Mouse (Mus musculus) spleen, embryonic (tissue): Measurements from ENCODE around the gene Aqp1.

ENCODE experiments used
- CTCF ChIA-PET: fragments of 350-600 bp; sonication (Branson Sonifier 250); formaldehyde crosslinking; loops from one replicate; lab custom pipeline; 2022; lab: Charles Lee

The Aqp1 gene

DNA sequence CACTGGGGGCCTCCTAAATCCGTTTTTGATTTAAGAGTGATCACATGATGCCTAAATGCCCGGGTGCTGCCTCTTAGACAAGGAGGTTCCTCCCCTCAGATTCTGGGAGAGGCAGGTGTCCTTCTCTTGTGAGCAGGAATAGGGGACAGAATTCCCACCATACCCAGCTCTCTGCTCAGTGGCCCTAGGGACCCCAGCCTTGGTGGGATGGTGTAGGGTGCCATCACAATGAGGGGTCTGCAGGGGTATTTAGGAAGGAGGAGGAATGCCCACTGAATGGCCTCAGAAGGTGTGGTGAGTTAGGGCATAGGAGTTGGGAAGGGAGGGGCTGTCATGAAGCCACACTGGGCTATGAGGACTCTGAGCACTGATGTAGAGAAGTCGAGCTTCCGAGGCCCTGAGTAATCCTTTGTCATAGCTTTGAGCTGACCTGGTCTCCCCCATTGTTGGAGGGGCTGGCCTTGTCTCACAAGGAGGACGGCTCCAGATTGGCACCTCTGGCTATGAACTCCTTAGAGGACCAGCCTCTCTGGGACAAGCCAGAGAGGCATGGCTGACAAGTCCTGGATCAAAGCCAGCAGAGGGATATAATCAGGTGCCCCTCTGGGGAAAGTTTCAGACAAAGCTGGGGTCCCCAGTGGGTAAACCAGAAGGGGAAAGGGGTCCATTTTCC lies 4.0 kb upstream of the Aqp1 start:
- CTCF ChIA-PET, result no interaction called here

DNA sequence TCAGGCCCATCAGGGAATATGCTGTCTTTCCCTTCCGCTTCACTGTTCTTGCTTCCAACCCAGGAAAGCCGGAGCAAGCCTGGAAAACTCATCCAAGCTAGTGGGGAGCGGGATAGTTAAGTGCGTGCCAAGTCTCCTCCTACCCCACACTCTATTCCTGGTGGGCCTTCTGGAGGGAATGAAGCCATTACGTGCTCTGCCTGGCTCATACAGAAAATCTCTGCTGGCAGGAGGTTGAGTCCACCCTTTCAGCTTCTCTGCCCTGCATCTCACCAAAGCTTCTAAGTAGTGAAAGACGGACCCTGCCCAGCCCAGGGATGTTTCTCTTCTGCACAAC lies 3.5 kb upstream of the Aqp1 start:
- CTCF ChIA-PET, result no interaction called here

DNA sequence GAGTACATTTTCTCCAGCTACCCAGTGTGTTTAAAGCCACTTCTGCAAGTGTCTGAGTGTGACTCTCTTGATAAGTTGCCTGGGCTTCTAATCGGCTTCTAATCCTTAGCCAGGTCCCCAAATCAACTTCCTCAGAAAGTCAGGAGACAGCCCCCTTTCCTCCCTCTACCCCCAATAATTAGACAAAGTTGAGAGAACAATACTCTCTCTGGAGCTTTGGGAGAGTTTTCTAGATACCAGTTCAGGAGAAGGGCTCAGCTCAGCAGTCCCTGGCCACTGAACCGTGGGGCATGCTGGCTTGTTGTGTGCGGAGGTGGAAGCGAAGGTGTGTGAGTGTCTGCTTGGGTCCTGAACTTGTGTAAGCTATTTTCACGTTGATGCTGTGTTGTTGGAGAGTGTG lies 1.0 kb downstream of the Aqp1 start:
- CTCF ChIA-PET, result no interaction called here

DNA sequence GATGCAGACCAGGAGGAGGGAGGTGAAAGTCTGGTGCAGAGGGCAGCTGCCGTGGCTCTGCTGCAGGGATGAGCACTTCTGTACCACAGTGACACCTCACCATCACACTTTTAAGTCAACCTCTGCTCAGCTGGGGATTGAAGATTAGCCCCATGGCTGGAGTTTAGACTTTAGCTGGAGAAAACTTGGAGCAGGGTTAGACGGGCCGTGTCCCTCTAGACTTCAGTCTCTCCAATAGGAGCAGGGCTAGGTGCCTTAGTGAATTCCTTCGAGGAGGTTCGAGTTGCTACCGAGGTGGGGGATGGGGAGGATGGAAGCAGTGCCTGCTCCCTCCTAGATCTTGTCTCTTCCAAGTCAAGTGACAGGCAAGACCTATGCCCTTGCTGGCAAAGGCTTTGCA lies 1.8 kb downstream of the Aqp1 start:
- CTCF ChIA-PET, result interaction anchor here (0.7 kb wide), 1 partner anchor 132 kb away, joined by 3 read pairs; no protein-coding TSS in a partner anchor

DNA sequence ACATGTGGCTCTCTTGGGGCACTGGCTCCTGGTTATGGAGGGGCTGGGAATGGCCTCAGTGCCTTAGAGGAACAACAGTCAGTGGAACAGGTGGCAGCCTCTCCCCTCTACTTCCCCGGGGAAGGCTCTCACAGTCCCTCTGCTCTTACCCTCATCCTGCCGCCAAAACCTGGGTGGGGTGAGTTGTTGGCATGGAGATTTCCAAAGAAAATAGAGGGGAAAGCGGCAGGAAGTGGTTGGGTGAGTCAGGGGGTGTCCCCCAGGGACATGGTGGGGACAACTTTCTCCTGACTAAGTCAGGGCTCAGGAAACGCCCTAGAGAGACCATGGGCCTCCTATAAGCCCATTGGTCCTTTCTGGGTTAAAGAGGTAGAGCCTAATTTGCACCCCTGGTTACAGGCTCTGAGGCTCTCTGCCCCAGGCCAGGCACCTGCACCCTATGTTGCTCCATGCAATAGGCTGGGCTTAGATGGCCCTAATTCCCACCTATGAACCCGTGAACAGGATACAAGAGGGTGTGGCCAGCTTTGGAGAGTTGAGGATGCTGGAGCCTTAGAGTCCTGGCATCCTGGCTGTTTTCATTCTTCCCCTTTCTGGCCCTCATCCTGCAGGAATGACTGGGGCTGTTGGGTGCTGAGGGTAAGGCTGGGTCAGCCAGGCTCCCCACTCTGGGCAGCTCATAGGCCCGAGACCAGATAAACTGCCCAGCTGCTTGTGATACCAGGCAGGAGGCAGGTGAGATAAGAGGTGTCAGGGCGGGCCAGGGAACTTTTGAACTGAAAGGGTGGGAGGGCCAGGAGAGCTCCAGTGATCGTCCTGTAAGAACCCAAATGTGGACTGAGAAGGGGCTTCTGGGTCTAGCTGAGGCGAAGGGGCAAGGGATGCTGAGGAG lies 2.9 kb downstream of the Aqp1 start:
- CTCF ChIA-PET, result no interaction called here

DNA sequence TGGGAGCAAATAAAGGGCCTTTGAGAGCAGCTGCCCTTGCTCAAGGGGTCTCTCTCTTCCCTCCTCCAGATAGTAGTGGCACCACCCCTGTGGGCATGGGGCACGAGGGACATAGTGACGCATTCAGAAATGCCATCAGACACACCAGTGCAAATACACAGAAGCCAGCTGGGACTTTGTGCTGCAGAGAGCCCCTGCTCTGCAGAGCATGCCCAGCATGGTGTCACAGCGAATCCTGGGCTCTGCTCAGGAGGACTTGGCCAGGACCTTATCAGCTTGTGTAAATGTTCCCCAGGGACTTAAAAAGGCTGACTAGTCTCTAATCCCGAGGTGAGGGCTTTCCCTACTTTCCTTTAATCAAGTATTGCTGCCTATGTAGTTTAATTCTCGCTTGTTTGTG lies 5.5 kb downstream of the Aqp1 start:
- CTCF ChIA-PET, result no interaction called here

DNA sequence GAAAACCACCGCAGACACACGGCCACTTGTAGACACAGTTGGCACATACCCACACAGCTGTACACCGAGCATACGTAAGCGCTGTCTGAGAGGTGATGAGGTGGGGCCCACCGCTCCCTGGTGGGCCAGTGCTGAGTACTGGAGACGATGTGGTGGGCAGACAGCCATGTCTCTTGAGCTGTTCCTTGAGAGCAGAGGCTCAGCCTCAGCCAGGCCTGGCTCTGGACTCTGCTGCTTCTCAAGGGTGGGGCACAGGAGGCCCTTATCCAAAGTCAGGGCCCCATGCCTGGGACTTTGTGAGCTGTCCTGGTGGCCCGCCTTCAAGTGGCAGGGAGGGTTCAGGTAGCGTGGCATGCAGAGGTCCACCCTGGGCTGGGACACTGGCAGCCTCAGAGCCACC lies 6.1 kb downstream of the Aqp1 start:
- CTCF ChIA-PET, result no interaction called here

DNA sequence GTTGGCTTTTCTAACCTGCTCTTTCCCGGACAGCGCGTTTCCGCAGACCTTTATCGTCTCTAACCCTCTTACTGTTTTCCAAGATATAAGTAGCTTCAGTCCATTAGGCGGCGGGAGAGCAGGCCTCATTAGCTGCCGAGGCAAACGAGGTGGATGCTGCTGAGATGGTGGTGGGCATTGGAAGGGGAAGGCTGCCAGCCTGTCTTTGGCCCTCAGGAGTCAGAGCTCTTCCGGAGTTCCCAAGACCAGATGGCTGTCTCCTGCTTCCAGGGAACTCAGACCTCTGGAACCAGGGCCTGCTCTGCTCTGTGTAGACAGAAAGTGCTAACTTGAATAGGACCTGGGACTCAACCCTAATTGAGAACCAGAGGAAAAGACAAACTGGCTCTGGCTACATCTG lies 7.2 kb downstream of the Aqp1 start:
- CTCF ChIA-PET, result interaction anchor here (0.6 kb wide), 1 partner anchor 43 kb away, joined by 3 read pairs; no protein-coding TSS in a partner anchor

DNA sequence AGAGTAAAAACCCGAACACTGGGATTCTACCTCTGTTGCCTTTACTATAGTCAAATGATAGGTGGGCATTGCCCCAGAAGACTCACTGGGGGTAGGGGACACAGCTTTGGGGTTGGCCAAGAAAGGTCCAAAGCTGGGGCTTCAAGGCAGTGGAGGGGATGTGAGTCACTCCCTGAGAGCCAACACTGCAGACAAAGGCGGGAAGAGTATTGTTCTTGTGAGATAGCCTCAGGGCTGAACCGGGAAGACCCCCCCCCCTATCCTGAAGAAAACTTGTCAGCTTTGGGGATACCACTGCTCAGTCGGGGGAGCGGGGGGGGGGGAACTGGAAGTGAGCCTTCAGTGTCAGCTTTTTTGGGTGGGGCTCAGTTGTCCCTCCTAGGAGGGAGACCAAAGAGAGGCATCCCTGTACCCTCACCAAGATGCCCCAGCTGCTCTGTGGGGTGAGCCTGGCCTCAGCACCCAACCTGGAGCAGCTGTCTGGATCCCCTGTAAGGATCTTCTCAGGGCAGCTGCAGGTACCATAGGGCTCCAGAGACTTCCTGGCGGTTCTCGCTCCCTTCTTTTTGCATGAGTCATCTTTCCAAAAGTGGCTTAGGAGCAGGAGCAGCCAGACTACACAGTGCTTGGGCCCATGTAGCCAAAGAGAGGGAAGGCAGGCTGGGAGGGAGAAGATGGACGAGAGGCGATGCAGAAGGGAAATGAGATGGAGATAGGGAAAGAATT lies 8.2 kb downstream of the Aqp1 start:
- CTCF ChIA-PET, result no interaction called here

DNA sequence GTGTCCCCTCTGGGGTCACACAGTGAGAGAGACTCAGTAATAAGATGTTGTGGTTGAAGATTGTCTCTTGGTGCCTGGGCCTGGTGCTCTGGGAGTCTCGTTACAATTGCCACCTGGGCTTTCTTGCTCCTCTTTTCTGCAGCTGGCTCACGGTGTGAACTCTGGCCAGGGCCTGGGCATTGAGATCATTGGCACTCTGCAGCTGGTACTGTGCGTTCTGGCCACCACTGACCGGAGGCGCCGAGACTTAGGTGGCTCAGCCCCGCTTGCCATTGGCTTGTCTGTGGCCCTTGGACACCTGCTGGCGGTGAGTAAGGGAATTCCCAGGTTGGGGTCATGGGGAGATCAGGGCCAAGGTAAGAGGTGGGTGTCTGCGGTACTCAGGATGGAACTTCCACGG lies 9.0 kb downstream of the Aqp1 start:
- CTCF ChIA-PET, result no interaction called here

DNA sequence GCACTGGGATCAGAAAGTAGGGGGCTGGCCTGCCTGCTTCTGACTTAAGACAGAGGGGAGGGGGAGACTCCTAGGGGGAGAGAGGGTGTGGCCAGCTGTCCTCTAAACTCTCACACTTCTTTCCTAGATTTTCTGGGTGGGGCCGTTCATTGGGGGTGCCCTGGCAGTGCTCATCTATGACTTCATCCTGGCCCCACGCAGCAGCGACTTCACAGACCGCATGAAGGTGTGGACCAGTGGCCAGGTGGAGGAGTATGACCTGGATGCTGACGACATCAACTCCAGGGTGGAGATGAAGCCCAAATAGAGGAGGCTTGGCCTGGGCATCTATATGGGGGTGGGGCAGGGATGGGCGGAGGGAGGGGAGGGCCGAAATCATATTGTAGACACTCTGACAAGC lies 10.3 kb downstream of the Aqp1 start:
- CTCF ChIA-PET, result no interaction called here

DNA sequence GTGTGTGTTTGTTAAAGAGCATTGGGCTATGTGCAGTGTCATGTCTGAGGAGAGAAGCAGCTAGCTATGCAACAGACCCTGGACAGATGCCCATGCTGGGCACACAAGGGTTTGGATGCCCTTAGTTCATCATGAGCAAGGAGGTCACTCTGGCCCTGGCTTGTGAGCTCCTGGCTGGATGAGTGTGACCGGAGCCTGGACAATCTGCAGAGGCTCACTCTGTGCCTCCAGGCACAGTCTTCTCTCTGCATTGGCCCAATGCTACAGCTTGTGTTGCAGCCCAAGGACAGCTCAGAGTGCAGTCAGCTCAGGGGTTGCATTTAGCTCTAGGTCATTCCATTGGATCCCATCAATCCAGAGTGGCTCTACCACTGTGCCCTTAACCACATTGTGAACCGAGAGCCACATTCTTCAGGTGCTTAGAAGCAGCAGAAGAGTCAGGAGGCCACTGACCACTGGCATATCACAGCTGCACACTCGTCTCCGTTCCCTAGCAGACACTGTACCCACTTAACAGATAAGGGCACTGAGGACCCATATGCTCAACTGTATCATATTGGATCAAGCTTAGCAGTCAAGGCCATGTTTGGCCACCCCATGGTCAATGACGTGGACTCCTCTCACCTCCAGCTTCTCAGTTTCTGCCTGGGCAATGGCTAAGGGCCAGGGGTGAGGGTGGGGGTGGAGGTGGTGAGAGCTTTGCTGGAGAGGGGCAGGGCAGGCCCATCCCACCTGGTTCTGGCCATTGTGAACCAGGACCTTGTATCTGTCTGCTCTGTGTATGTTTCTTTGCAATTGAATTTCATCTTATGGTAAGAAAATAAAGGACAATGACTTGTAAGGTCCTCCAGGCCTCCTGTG lies 11.7 kb downstream of the Aqp1 start:
- CTCF ChIA-PET, result no interaction called here

DNA sequence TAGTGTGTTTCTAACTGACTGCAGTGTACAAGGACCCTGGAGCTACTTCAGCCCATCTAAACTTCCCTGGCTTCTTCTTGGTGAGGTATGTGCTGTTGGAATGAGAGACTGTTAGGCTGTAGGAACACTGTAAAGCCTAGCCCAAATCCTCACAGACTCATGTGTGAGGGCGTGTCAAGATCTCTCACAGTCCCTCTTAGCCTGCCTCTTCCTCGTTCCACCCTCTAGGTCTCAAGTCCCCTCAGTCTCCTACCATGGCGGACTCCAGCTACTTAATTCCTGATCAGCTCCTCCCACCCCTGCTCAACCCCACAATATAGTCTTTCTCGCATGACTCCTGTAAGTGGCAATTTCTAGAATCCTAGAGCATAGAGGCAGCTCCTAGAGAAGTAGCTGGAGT lies 13.0 kb downstream of the Aqp1 start:
- CTCF ChIA-PET, result no interaction called here

DNA sequence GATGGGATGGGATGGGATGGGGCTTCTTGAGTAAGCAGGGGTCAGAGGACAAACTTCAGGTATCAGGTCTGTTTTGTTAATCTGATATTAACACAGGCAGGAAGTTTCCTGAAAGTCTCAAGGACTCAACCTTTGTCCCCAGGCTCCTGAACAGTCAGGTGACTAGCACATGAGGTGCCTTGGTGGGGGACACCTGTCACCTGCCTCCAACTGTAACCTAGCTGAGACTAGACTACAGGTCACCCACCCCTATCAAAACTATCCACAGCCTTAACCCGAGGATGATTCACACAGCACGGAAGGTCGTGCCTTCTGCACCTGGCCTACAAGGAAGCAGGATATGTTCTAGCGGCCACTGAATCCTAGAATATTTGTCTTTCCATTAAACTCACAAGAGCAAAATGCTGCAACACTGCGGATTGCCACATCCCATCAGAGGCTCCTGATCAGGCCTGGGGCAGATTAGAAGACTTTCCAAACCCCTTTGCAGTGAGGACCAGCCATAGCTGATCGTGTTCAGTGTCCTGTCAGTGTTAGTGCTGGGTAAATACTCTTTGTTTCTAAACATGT lies 14.2 kb downstream of the Aqp1 start:
- CTCF ChIA-PET, result no interaction called here

DNA sequence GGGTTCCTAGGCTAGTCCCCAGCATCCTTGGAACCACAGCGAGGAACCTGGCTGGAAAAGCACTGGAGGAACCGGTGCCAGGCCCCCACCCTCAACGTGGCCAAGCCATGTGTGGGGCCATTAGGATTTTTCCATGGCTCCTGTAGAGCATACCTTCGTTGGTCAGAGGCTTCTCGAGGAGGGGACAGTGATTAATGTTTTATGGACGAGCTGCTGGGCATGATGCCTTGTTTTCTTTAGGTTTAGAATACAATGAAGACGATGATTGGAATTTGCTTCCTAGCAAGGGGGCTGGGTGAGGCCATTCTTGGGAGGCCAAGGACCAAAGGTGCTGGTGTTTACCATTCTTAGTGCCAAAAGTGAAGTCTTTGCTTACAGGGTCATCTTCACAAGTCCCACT lies 15.5 kb downstream of the Aqp1 start:
- CTCF ChIA-PET, result no interaction called here

DNA sequence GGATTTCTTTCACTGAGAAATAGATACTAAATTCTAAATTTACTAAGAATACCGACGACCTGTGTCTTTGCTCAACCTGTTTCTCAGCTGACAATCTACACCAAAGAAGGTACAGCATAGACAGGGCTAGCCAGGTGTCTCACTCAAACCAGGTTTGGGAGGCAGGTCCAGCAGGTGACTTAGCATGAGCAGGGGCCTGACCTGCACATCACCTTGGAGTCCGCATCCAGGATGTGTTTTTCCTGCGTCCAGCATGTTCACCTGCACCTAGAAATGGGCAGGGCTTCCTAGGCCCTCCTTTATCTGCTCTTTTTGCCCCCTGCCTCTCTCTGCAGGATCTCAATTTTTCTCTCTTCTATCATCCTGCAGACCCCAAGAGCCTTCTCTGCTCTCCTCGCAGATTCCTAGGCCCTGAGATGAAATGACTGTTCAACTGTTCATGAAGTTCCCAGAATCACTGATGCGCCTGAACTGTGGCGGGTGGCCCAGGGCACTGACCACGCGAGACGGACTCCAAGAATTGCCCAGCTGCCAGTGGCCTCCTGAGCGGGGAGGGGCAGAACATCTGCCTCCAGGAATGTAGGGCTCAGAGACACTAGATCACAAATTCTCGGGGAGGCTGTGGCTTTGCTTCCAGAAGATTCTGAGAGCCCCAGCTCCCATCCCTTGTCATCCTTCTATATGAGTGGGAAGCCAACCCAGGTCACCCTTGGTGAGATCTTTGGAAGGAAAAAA lies 17.6 kb downstream of the Aqp1 start:
- CTCF ChIA-PET, result no interaction called here

DNA sequence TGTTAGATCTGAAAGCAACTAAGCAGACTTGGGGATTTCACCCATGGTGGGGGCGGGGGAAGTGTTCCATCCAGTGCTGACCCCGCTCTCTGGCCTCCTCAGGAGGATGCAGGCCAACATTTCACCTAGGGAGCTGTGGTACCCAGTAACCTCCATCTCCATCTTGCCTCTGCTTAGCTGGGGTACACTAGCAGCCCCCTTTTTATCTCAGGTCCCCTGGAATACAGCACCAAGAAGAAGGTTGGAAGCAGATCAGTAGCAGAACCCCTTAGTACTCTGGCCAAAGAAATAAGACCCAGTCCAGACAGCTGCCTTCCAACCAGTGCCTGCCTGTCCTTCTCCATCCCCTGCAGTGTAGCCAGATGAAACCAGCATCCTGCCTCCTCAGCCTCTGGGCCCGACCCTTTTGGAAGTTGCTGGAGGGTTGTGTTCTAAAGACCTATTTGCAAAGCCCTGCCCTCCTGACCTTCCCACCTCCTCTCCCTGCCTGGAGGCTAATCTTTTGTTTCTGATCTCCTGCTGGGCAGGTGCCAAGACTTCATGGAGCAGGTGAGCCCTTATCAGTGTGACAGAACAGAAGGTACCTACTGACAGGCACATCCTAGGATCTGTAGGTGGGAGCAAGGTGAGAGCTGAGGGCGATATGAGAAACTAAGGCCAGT lies 18.4 kb downstream of the Aqp1 start:
- CTCF ChIA-PET, result no interaction called here

DNA sequence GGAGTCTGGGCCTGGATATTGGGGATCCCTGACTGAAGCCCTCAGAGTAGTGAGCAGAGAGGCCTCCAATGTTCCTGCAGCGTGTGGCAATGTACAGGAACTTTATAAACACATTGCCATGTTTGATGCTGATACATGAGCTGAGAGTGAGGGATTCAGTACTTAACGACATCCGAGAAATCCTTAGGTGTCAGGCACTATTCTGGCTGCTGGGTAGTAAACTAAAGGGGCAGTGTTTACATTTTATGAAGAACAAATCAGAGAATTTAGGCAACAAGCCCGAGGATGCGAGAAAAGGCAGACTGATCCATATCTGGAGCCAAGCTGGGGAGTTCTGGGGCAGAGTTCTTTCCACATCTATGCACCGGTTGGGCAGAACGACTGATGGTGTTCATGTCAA lies 19.3 kb downstream of the Aqp1 start:
- CTCF ChIA-PET, result no interaction called here

DNA sequence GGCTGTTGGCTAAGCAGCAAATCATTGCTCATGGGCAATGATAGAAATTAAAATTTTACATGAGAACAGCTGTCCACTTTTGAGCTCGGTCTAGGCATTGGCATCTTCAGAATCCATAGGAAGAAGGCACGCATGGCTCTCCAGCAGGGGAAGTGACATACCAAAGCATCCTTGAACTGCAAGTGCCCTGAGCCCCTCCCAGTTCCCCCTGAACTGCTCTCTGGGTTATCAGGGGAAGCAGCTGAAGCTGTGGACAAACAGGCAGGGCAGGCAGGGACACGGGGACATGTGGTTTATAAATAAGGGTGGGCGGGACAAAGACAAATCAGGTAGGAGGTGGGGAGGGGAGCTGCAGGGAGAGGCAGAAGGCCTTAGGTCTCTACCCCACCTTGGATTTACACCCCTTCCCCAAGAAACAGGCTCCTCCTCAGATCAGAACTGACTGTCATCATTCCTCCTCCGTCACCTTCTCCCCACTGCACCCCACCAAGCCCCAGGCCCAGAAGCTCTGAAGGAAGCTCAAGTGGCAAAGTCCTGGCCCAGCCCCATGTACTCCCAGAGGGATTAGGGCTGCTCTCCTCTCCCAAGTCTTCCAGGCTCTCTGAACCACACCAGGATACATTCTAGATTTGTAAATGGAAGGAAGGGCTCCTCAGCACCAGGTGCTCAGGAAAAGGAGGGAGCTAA lies 19.9 kb downstream of the Aqp1 start:
- CTCF ChIA-PET, result no interaction called here
